Mouse (Mus musculus) midbrain, embryonic 10.5 days (tissue): ENCODE measurements around the gene Hoxd9. TPM values are rescaled to one million over a fixed set of nuclear protein-coding genes. Genes with fewer than 3 reads are reported as not detected.

Experiments used
- DNase-seq: peaks from one replicate; pipeline ENCODE4 v3.0.0-alpha.2; 2017; ENCODE audit warnings: low spot score
- H3K27ac ChIP-seq: fragments of 300-500 bp; sonication (generic); replicated peaks from 2 replicates; pipeline ENCODE4 v1.5.1; 2016; ENCODE audit warnings: mild to moderate bottlenecking
- H3K27me3 ChIP-seq: fragments of 300-500 bp; sonication (generic); 2 replicates; pipeline ENCODE4 v1.6.1; 2016; ENCODE audit warnings: low read depth, mild to moderate bottlenecking; ENCODE audit not compliant: poor library complexity, severe bottlenecking
- H3K36me3 ChIP-seq: fragments of 300-500 bp; sonication (generic); 2 replicates; pipeline ENCODE4 v1.6.1; 2016; ENCODE audit warnings: mild to moderate bottlenecking, moderate library complexity
- H3K4me1 ChIP-seq: fragments of 300-500 bp; sonication (generic); 2 replicates; pipeline ENCODE4 v1.6.1; 2016
- H3K4me3 ChIP-seq: fragments of 300-500 bp; sonication (generic); 2 replicates; pipeline ENCODE4 v1.5.1; 2016; ENCODE audit warnings: mild to moderate bottlenecking, moderate library complexity
- H3K9me3 ChIP-seq: fragments of 300-500 bp; sonication (generic); replicated peaks from 2 replicates; pipeline ENCODE4 v1.6.1; 2016; ENCODE audit warnings: mild to moderate bottlenecking
- whole genome bisulfite sequencing: fragments of 180-500 bp; shearing (Covaris S2); methylation state at CpG from one replicate; pipeline ENCODE4 v1.1.7; 2016; 5-methylcytosine and 5-hydroxymethylcytosine counted together
- polyA plus RNA-seq: library from polyadenylated mRNA; unstranded; fragments of >200 nt; fragmentation: Nextera tagmentation; extraction: Ambion mirVana; gene quantifications from 2 replicates; pipeline ENCODE4 v1.2.1, GENCODE M21; 2016

Hoxd9 gene
- polyA plus RNA-seq, 1 experiment from 2014 or later: not detected

DNA sequence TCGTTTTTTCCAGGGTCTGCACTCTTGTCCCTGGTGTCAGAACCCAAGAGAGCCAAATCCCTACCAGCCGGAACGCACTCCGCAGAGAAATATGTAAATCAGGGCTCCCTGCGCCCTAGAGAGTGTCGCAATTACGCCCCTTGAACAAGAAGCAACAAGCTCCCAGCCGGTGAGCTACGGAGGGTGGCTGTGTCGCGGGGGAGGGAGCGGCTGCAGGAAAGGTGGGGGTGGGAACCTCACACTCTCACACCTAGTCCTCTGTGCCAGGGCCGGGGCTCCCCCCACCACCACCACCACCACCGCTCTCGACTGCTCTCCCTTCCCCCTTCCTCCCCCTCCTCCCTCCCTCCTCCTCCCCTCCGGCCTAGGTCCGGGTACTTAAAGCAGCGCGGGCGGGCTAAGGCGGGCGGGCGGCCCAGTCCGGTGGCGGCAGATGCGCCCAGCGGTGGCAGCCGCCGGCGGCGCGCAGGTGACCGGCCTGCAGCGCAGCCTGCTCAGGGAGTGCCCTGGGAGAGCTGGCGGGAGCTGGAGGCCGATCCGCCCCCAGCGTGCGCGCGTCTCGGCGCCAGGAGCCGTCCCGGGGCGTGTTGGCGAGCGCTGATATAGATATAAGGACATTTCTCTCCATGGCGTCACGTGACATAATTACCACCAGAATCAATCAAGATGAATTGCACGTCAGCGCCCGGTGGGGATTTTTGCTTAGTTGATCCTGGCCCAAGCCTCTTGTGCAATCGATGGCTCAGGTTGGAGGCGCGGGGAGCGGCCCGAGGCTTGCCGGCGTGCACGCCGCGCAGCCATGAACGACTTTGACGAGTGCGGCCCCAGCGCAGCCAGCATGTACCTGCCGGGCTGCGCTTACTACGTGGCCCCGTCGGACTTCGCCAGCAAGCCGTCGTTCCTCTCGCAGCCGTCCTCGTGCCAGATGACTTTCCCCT, 15.7 kb upstream of the Hoxd9 start:
- peaks cover 100% of the 10 kb centered on the region for H3K27me3 ChIP-seq
- peak; percentile 56 for DNase-seq
- H3K4me3 ChIP-seq: peak overlapping the region; percentile 23
- H3K27ac ChIP-seq: no peak overlapping the region
- no peaks in the 10 kb centered on the region for H3K36me3 ChIP-seq
- peaks cover 14% of the 10 kb centered on the region for H3K4me1 ChIP-seq
- no peaks in the 10 kb centered on the region for H3K9me3 ChIP-seq
- under 1% methylated on average over 75 of the region's 78 CpGs for WGBS

DNA sequence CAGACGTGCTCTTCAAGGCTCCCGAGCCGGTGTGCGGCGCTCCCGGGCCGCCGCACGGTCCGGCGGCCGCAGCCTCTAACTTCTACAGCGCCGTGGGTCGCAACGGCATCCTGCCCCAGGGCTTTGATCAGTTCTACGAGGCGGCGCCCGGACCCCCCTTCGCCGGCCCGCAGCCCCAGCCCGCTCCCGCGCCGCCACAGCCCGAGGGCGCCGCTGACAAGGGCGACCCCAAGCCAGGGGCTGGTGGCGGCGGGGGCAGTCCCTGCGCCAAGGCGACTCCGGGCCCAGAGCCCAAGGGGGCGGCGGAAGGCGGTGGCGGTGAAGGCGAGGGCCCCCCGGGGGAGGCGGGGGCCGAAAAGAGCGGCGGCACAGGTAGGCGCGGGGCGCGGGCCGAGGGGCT, 14.7 kb upstream of the Hoxd9 start:
- Histone ChIP-seq H3K4me1 (peaks cover 14% of the 10 kb centered on the region), H3K36me3 (no peaks in the 10 kb centered on the region), H3K27ac (no peak overlapping the region), H3K4me3 (peak overlapping the region; percentile 23; the same call in 1 of the 2 replicates), H3K27me3 (peaks cover 100% of the 10 kb centered on the region), H3K9me3 (no peaks in the 10 kb centered on the region)
- DNase-seq: peak; percentile 54
- WGBS: under 1% methylated on average over 51 of the region's 51 CpGs

DNA sequence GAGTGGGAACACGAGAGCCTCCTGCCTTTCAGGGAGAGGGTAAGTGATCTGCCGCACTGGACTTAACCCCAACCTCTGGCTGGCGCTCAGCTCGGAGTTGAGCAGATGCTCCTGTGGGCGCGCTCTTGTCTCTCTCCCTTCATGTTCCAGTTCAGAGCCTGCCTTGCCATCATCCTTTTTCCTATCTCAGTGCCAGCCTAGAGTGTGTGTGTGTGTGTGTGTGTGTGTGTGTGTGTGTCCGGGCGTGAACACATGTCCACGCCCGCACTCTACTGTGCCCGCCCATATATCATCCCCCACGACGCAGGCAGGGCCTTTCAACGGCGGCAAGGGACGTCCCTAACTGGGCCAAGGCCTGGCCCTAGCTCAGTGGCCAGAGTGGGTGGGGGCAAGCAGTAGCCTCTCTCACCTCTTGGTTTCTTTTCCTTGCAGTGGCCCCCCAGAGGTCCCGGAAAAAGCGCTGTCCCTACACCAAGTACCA, 14.0 kb upstream of the Hoxd9 start:
- H3K27ac ChIP-seq: no peak overlapping the region
- H3K4me1 ChIP-seq: peaks cover 14% of the 10 kb centered on the region
- under 1% methylated on average over 18 of the region's 18 CpGs for WGBS
- peak; percentile 62 for DNase-seq
- H3K9me3 ChIP-seq: no peaks in the 10 kb centered on the region
- no peaks in the 10 kb centered on the region for H3K36me3 ChIP-seq
- peaks cover 100% of the 10 kb centered on the region for H3K27me3 ChIP-seq
- H3K4me3 ChIP-seq: no peak overlapping the region

DNA sequence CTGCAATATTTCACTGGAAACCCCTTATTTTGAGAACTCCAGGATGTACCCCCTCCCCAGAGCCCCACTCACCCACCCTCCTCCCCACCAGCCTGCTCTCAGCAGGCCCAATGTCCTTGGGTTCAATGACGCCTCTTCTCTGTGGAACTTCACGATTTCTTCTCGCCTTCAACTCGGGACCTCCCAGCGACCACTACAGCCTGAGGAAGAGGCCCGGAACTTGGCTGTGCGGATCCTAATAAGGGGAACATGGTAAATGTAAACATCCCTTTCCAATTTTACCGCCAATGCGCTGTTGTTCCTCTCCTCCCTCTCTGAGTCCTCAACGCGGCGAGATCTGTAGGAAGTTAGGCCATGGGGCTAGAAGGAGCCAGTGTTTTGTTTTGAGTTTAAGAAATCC, 13.4 kb upstream of the Hoxd9 start:
- Histone ChIP-seq H3K9me3 (no peaks in the 10 kb centered on the region), H3K27me3 (peaks cover 100% of the 10 kb centered on the region), H3K4me3 (no peak overlapping the region), H3K4me1 (peaks cover 14% of the 10 kb centered on the region), H3K27ac (no peak overlapping the region), H3K36me3 (no peaks in the 10 kb centered on the region)
- WGBS: 2% methylated on average over 12 of the region's 12 CpGs
- peak; percentile 40 for DNase-seq

DNA sequence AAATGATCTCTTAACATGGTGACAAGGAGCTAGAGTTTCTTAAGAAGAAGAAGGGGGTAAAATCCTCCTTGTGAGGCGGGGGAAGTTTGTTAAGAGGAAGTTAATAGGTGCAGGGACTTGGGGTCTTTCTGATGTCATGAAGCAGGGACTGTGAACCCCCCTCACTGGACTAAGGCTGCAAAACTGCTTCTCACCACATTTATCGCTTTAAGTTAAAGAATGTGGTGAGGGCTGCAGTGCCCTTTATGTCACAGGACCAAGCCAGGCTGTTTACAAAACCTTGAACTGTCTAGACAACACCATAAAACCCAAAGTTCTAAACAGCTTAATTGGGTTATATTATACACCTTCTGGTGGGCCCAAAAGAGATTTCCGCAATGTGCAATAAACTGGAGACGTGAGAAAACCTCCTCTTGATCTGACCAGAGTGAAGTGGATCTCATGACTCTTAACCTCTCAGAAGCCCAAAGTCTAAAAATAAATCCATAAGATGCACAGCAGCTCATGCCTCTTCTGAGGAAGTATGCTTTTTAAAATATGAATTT, 12.4 kb upstream of the Hoxd9 start:
- peak; percentile 23 for DNase-seq

DNA sequence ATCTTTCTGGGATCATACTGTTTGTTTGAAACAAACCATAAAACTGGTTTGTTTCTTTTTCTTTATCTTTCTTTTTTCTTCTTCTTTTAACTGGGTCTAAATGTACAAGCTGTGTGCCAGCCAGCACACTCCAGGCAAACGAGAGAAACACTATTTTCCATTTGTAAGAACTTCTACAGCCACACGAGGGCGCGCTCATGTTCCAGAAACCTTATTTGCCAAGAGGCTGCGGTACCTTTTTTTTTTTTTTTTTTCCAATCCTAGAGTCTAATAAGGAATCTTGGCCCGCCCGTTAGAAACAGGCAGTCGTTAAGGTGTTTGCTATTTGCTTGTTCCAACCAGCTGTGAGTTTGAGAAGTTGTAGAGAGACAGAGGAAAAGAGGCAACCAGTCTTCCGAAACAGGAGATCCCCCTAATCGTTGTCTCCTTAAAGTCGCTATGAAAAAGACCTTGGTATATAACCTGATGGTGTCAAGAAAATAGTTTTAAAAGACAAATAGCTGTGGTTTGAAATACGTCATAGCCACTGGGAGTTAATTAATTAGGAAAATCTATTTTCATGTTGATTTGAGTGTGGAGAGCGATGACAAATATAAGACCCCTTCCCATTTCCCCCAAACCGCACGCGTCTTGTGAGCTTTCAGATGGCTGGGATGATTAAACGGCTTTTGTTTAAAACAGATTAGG, 11.1 kb upstream of the Hoxd9 start:
- Histone ChIP-seq H3K36me3 (no peaks in the 10 kb centered on the region), H3K27ac (no peak overlapping the region), H3K9me3 (no peaks in the 10 kb centered on the region), H3K27me3 (peaks cover 100% of the 10 kb centered on the region), H3K4me1 (peaks cover 20% of the 10 kb centered on the region), H3K4me3 (no peak overlapping the region)
- 7% methylated on average over 17 of the region's 17 CpGs for WGBS
- DNase-seq: peak; percentile 72

More for the DNA sequence above, 12.4 kb upstream of the Hoxd9 start:
- H3K36me3 ChIP-seq: no peaks in the 10 kb centered on the region
- 11% methylated on average over 4 of the region's 4 CpGs for WGBS
- H3K4me1 ChIP-seq: peaks cover 14% of the 10 kb centered on the region
- peaks cover 100% of the 10 kb centered on the region for H3K27me3 ChIP-seq
- H3K27ac ChIP-seq: no peak overlapping the region
- H3K9me3 ChIP-seq: no peaks in the 10 kb centered on the region
- no peak overlapping the region for H3K4me3 ChIP-seq

DNA sequence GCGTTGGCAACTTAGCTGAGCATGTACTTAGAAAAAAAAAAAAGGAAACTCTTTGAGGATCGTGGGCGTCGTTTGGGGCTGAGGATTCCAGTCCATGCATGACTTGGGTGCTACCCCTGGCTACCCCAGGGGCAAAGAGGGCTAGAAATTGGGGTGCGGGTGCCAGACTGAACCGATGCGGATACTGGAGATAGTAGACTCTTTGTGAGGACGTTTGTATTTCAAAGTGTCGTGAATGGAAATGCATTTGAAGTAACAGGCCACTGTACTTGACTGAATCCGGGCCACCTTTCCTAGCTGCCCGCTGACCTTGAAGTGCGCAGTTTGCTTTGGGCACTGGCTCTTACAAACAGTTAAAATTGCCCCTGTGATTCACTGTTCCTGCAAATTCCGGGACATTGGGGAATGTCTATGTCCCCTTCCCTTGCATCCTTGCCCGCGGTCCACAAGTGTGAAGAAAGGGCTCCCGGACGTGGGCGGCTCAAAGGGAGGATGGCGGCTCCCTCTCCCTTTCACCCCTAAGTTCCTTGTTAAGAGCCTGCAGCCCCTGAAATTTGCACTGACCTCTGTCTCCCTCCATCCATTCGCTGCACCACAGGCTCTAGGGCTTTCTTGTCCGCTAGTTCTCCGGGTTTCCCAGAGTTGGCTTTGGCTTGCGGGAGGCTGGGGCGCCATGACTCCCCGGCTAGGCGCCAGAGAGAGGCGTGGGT, 10.4 kb upstream of the Hoxd9 start:
- H3K36me3 ChIP-seq: no peaks in the 10 kb centered on the region
- no peaks in the 10 kb centered on the region for H3K9me3 ChIP-seq
- peaks cover 100% of the 10 kb centered on the region for H3K27me3 ChIP-seq
- peak; percentile 49 for DNase-seq
- under 1% methylated on average over 27 of the region's 27 CpGs for whole genome bisulfite sequencing
- H3K4me3 ChIP-seq: no peak overlapping the region
- peaks cover 17% of the 10 kb centered on the region for H3K4me1 ChIP-seq
- no peak overlapping the region for H3K27ac ChIP-seq

DNA sequence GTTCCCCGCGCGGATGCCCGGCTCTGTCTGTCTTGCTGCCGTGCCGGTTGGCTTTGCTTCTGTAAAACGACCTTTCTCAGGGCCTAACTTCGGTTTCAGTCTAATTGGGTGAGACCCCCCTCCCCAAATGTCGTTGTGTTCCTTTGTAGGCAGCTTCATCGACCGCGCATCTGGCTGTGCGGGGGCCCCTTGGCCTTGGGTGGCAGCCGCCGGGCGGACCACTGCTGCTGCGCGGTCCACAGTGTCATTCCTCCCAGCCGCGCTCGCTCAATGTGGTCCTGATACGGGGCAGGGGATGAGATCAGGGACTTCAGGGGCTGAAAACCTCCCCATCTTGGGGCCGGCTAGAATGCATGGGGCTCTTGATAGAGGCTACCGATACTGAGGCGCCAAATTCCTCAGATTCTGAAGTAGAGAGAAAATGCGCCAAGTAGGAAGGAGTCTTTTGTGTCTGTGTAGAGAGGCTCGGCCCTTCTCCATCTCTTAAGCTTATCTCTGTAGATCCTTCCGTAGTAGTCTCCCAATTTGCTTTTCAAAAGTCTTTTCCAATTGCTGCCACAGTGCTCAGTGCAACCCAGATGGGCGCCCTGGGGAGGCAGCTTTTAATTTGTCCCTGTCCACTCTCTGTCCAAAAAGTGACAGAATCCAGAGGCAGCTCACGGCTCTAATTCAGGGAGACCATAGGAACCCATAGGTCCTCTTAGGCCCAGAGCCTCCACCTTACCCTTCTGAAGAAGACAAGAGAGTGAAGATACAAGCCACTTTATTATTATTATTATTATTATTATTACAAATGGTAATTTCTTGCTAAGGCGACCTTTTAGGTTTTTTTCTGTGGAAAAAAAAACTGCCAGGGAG, 9.6 kb upstream of the Hoxd9 start:
- H3K27ac ChIP-seq: no peak overlapping the region
- H3K36me3 ChIP-seq: no peaks in the 10 kb centered on the region
- under 1% methylated on average over 31 of the region's 31 CpGs for whole genome bisulfite sequencing
- peaks cover 9% of the 10 kb centered on the region for H3K4me1 ChIP-seq
- no peaks in the 10 kb centered on the region for H3K9me3 ChIP-seq
- DNase-seq: no peak
- no peak overlapping the region for H3K4me3 ChIP-seq
- H3K27me3 ChIP-seq: peaks cover 100% of the 10 kb centered on the region

DNA sequence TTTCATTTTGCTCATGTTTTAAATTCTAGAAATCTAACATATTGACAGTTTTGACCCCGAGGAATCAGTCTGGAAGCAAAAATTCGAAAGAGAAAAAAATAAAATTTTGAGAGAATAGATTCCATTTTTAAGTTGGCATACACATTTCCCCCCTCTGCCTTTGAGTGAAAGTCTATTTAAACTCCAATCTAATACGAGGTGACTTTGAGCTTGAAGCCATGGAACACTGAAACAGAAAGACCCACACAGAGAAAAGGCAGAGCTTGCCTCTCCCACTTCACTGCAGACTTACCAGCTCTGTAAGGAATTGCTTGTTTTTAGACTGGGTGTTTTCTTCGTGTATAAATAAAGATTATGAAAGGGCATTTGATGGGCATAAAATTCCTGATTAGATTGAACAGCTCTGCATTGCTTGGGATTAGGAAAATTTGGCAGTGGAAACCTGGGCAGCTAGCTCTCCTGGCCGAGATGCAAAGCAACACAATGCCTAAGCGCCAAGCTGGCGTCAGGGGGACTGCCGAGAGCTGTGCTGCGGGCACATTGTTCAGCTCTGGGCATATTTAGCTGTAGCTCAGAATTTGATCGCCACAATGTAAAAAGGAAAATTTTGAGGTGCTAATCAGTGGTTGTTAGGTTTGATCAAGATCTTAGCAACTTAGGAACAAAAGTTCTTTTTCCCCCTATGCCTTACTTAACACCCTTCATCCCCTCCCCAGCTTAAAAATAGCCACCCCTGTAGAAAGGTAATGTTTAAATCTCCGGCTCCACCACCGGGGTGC, 8.5 kb upstream of the Hoxd9 start:
- Histone ChIP-seq H3K36me3 (no peaks in the 10 kb centered on the region), H3K4me3 (no peak overlapping the region), H3K9me3 (no peaks in the 10 kb centered on the region), H3K27ac (no peak overlapping the region), H3K27me3 (peaks cover 100% of the 10 kb centered on the region), H3K4me1 (peaks cover 8% of the 10 kb centered on the region)
- DNase-seq: no peak
- 5% methylated on average over 12 of the region's 12 CpGs for WGBS

DNA sequence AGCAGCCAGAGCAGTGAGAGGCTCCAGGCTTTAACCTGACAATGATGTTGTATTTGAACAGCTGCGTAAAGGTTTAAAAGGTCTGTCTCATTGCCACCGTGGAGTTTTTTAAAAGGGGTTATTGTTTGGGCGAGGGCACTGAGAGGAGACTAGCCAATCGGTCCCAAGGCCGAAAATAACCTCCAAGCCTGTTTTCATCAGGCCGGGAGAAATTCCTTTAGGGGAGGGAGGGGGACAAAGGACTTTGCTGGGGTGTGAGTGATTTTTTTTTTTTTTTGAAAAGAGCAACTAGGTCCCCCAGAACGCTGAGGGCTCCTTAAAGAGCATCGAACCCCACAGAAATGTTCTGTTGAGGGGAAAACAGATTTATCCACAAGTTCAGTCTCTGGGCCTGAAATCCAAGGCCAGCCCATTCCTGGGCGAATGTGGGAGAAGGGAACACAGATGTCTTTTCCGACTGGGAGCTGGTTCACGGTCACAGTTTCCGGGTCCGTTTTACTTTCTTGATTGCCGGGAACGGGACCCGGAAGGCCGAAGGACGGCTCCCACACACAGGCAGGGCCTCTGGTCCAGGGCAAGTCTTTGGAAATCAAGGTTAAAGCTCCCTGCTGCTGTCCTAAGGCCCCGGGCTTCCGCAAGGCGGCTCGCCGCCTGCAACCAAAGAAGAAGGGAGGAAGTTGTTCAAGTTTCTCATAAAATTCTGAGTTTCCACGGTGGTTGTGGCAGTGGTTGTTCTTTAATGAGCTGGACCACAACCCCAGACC, 7.8 kb upstream of the Hoxd9 start:
- H3K4me3 ChIP-seq: no peak overlapping the region
- no peak for DNase-seq

More for the DNA sequence above, 7.8 kb upstream of the Hoxd9 start:
- Histone ChIP-seq H3K4me1 (peaks cover 8% of the 10 kb centered on the region), H3K27ac (no peak overlapping the region), H3K9me3 (no peaks in the 10 kb centered on the region), H3K27me3 (peaks cover 100% of the 10 kb centered on the region), H3K36me3 (no peaks in the 10 kb centered on the region)
- WGBS: 1% methylated on average over 24 of the region's 24 CpGs
